In genomic region chr15:78978875-78979274, GRCm38 (mm10) we compare ENCODE assay signal across 9 mouse cellular contexts. TPM values are rescaled to one million over a fixed set of nuclear protein-coding genes. Genes with fewer than 3 reads are reported as not detected.
A peak's percentile ranks its signal among the peaks of the same experiment; 100 is the strongest.
DNase-seq lines count a peak whose midpoint lies in the region; ATAC-seq lines count a peak whose summit lies in the region.
"Had no signal": no experiment of that assay in that cellular context is flagged by ENCODE, and none has a peak within 500 bp of the region (broad histone marks: within the 10 kb centered on the region; RNA-seq: fewer than 3 reads in every experiment).

No protein-coding gene starts in this region.

- H3K4me2 ChIP-seq in heart, embryonic 14.5 days (ENCODE audit: low read length): peak overlapping the region; percentile 11; the same call in 1 of the 2 replicates
- H3K4me2 ChIP-seq: hindbrain, embryonic 15.5 days had no signal

- H3K36me3 ChIP-seq in heart, embryonic 14.5 days (ENCODE audit: control insufficient read depth, insufficient read depth, low read length): no peaks in the 10 kb centered on the region
- no peaks in the 10 kb centered on the region for H3K36me3 ChIP-seq in megakaryocyte, embryonic 14.5 days (replicated peaks; ENCODE audit: low read length)
- H3K36me3 ChIP-seq: hindbrain, embryonic 15.5 days had no signal

- 8% methylated on average over 4 of the region's 4 CpGs for WGBS in heart, embryonic 14.5 days

- no peaks in the 10 kb centered on the region for H3K9me3 ChIP-seq in heart, embryonic 14.5 days (ENCODE audit: control insufficient read depth, low read length)
- no peaks in the 10 kb centered on the region for H3K9me3 ChIP-seq in megakaryocyte, embryonic 14.5 days
- H3K9me3 ChIP-seq: hindbrain, embryonic 15.5 days had no signal

- peak overlapping the region; percentile 28 to 71; a peak in 3 of 4 replicates for H3K27ac ChIP-seq in heart, embryonic 14.5 days (replicated peaks in 1 of 2; ENCODE audit: control insufficient read depth in 1 of 2, insufficient read depth in 1 of 2, low read depth in 2 of 2, low read length in 2 of 2)
- H3K27ac ChIP-seq: hindbrain, embryonic 15.5 days had no signal

- H3K4me3 ChIP-seq in heart, embryonic 14.5 days (ENCODE audit: control insufficient read depth in 1 of 2, insufficient read depth in 1 of 2, low read depth in 1 of 2, low read length in 2 of 2): no peak overlapping the region
- H3K4me3 ChIP-seq in megakaryocyte, embryonic 14.5 days (replicated peaks): peak overlapping the region; percentile 38
- H3K4me3 ChIP-seq: hindbrain, embryonic 15.5 days had no signal

- peak overlapping the region; percentile 54 for H3K9ac ChIP-seq in heart, embryonic 14.5 days (ENCODE audit: low read length)
- H3K9ac ChIP-seq: hindbrain, embryonic 15.5 days had no signal

- ATAC-seq in cerebellum, adult (ENCODE audit: insufficient number of reproducible peaks, low FRiP score, low TSS enrichment): no peak
- peak; percentile 18; the same call in 1 of the 2 replicates for ATAC-seq in heart, embryonic 14.5 days (ENCODE audit: insufficient number of reproducible peaks, insufficient read depth, low FRiP score, low read depth)
- ATAC-seq in inflammation-experienced regulatory T-cells, adult 6 months: no peak

- peak; percentile 55 for DNase-seq in cerebellum, adult 9-11 months
- DNase-seq in embryo, embryonic 9.5 days (ENCODE audit: extremely low spot score): peak; percentile 48
- DNase-seq in kidney, postnatal 36 days: peak; percentile 65 to 68
- DNase-seq in right cerebral cortex, postnatal 14 days: no peak

- no peaks in the 10 kb centered on the region for H3K27me3 ChIP-seq in heart, embryonic 14.5 days (ENCODE audit: control insufficient read depth, insufficient read depth, low read length)
- peaks cover 46% of the 10 kb centered on the region for H3K27me3 ChIP-seq in megakaryocyte, embryonic 14.5 days (replicated peaks)
- H3K27me3 ChIP-seq: hindbrain, embryonic 15.5 days had no signal

- peaks cover 19 to 28% of the 10 kb centered on the region in 2 experiments for H3K4me1 ChIP-seq in heart, embryonic 14.5 days (ENCODE audit: control insufficient read depth in 2 of 2, insufficient read depth in 2 of 2, low read length in 2 of 2)
- H3K4me1 ChIP-seq in megakaryocyte, embryonic 14.5 days: peaks cover 58% of the 10 kb centered on the region

RNA-seq across cellular contexts. Expression of gene Triobp, which starts 31.4 kb away (rescaled TPM):
- polyA plus RNA-seq in heart, embryonic 14.5 days (2014; fragmentation: Nextera tagmentation; extraction: Ambion mirVana): 34.9 and 41.1 TPM in 2 replicates
- 97.8 and 237 TPM in 2 replicates for polyA plus RNA-seq in megakaryocyte, embryonic 14.5 days (2012; ENCODE audit: insufficient read depth, low replicate concordance)
- 10 to 100 TPM; 14.8 to 27.1 (median 20.3) TPM for polyA plus RNA-seq in inflammation-experienced regulatory T-cells, adult 6 months (2017; shearing (Covaris generic))

RNA-seq across cellular contexts. Expression of gene Nol12, which starts 44.1 kb away (rescaled TPM):
- polyA plus RNA-seq in heart, embryonic 14.5 days (2014; fragmentation: Nextera tagmentation; extraction: Ambion mirVana): 30.5 and 32.6 TPM in 2 replicates
- 16.3 and 19.1 TPM in 2 replicates for polyA plus RNA-seq in megakaryocyte, embryonic 14.5 days (2012; ENCODE audit: insufficient read depth, low replicate concordance)
- 10 to 100 TPM; 38.8 to 53.8 (median 51.1) TPM for polyA plus RNA-seq in inflammation-experienced regulatory T-cells, adult 6 months (2017; shearing (Covaris generic))

RNA-seq across cellular contexts. Expression of gene H1f0, which starts 49.4 kb away (rescaled TPM):
- 102 and 117 TPM in 2 replicates for polyA plus RNA-seq in heart, embryonic 14.5 days (2014; fragmentation: Nextera tagmentation; extraction: Ambion mirVana)
- 211 and 406 TPM in 2 replicates for polyA plus RNA-seq in megakaryocyte, embryonic 14.5 days (2012; ENCODE audit: insufficient read depth, low replicate concordance)
- polyA plus RNA-seq in inflammation-experienced regulatory T-cells, adult 6 months (2017; shearing (Covaris generic)): 10 to 100 TPM; 31.0 to 52.3 (median 36.9) TPM

RNA-seq across cellular contexts. Expression of gene Lgals1, which starts 52.4 kb away (rescaled TPM):
- 708 and 842 TPM in 2 replicates for polyA plus RNA-seq in heart, embryonic 14.5 days (2014; fragmentation: Nextera tagmentation; extraction: Ambion mirVana)
- polyA plus RNA-seq in megakaryocyte, embryonic 14.5 days (2012; ENCODE audit: insufficient read depth, low replicate concordance): 75.3 and 689 TPM in 2 replicates
- 1,000 to 10,000 TPM in 1 of 3 experiments, 100 to 1,000 TPM in 2; 309 to 2,729 (median 443) TPM for polyA plus RNA-seq in inflammation-experienced regulatory T-cells, adult 6 months (2017; shearing (Covaris generic))
